Mouse (Mus musculus) E14TG2a.4 (cell line): ENCODE results near the gene Gal3st3.
A peak's percentile ranks its signal among the peaks of the same experiment; 100 is the strongest.

Experiments
- H3K27me3 ChIP-seq: 2 replicates; pipeline ENCODE4 v1.6.1; 2014; ENCODE audit warnings: low read length, control low read depth; ENCODE audit not compliant: insufficient read depth
- H3K36me3 ChIP-seq: 2 replicates; pipeline ENCODE4 v1.6.1; 2014; ENCODE audit warnings: low read length, control low read depth; ENCODE audit not compliant: insufficient read depth
- H3K4me1 ChIP-seq: replicated peaks from 2 replicates; pipeline ENCODE4 v1.6.1; 2014; ENCODE audit warnings: low read depth, low read length, control low read depth
- H3K4me3 ChIP-seq: replicated peaks from 2 replicates; pipeline ENCODE4 v1.5.1; 2014; ENCODE audit warnings: mild to moderate bottlenecking, low read length
- H3K9me3 ChIP-seq: 2 replicates; pipeline ENCODE4 v1.6.1; 2014; ENCODE audit warnings: low read length, control low read depth
- CTCF ChIP-seq: conservative IDR thresholded peaks from 2 replicates; pipeline ENCODE4 v1.5.1; 2014; ENCODE audit warnings: low read length
- NANOG ChIP-seq: IDR thresholded peaks from 2 replicates; pipeline ENCODE4 v1.6.1; 2014; ENCODE audit warnings: borderline replicate concordance, low read length, mixed read lengths
- POU5F1 ChIP-seq: IDR thresholded peaks from 2 replicates; pipeline ENCODE4 v1.6.1; 2014; ENCODE audit warnings: low read length, borderline replicate concordance

Gene Gal3st3

GRCm38 (mm10) chr19:5323801-5324200 lies 25.7 kb downstream of the Gal3st3 start:
- no peak for TF ChIP-seq POU5F1
- TF ChIP-seq NANOG = no peak
- no peak for TF ChIP-seq CTCF
- H3K36me3 ChIP-seq = no peaks in the 10 kb centered on the region
- peak overlapping the region; percentile 10; the same call in 1 of the 2 replicates for H3K4me3 ChIP-seq
- peaks cover 8% of the 10 kb centered on the region for H3K4me1 ChIP-seq
- H3K9me3 ChIP-seq = peaks cover 23% of the 10 kb centered on the region
- H3K27me3 ChIP-seq = peaks cover 8% of the 10 kb centered on the region

GRCm38 (mm10) chr19:5327970-5328369 lies 29.8 kb downstream of the Gal3st3 start:
- 0 out of 2 replicates have a peak overlapping the region, but pooled peaks have one; percentile 10 for H3K4me3 ChIP-seq
- H3K9me3 ChIP-seq = no peaks in the 10 kb centered on the region
- peaks cover 8% of the 10 kb centered on the region for H3K27me3 ChIP-seq
- H3K4me1 ChIP-seq = peaks cover 8% of the 10 kb centered on the region
- TF ChIP-seq NANOG (no peak), POU5F1 (no peak), CTCF (no peak)
- H3K36me3 ChIP-seq = no peaks in the 10 kb centered on the region

GRCm38 (mm10) chr19:5334741-5335140 lies 36.6 kb downstream of the Gal3st3 start:
- Histone ChIP-seq H3K9me3 (no peaks in the 10 kb centered on the region), H3K4me3 (no peak overlapping the region), H3K36me3 (no peaks in the 10 kb centered on the region), H3K4me1 (peaks cover 15% of the 10 kb centered on the region), H3K27me3 (no peaks in the 10 kb centered on the region)
- TF ChIP-seq NANOG (no peak), CTCF (no peak), POU5F1 (no peak)

- Histone ChIP-seq H3K4me1 (peaks cover 15% of the 10 kb centered on the region), H3K9me3 (no peaks in the 10 kb centered on the region), H3K4me3 (no peak within 1 kb of the TSS), H3K36me3 (no peaks in the 10 kb centered on the region), H3K27me3 (no peaks in the 10 kb centered on the region)
- no peak for TF ChIP-seq POU5F1
Measured at GRCm38 (mm10) chr19:5335441-5335840, 37.3 kb downstream of the Gal3st3 start, which contains the start of gene Catsper1. TSS of gene Catsper1 (plus strand) at chr19:5335741.

GRCm38 (mm10) chr19:5337975-5338374 lies 39.8 kb downstream of the Gal3st3 start:
- Histone ChIP-seq H3K36me3 (no peaks in the 10 kb centered on the region), H3K27me3 (peaks cover 8% of the 10 kb centered on the region; the same call in 1 of the 2 replicates), H3K4me1 (peaks cover 15% of the 10 kb centered on the region), H3K4me3 (no peak overlapping the region), H3K9me3 (no peaks in the 10 kb centered on the region)
- peak; percentile 99 for TF ChIP-seq CTCF
- TF ChIP-seq POU5F1 = no peak

- Histone ChIP-seq H3K4me1 (no peaks in the 10 kb centered on the region), H3K36me3 (no peaks in the 10 kb centered on the region), H3K27me3 (peaks cover 8% of the 10 kb centered on the region; the same call in 1 of the 2 replicates), H3K9me3 (no peaks in the 10 kb centered on the region), H3K4me3 (no peak overlapping the region)
- TF ChIP-seq POU5F1 (no peak), CTCF (no peak), NANOG (no peak)
Measured at GRCm38 (mm10) chr19:5341360-5341759, 43.2 kb downstream of the Gal3st3 start.

GRCm38 (mm10) chr19:5345297-5346131 lies 47.4 kb downstream of the Gal3st3 start:
- Histone ChIP-seq H3K4me3 (no peak overlapping the region), H3K27me3 (peaks cover 24% of the 10 kb centered on the region), H3K36me3 (no peaks in the 10 kb centered on the region), H3K4me1 (peaks cover 2% of the 10 kb centered on the region), H3K9me3 (no peaks in the 10 kb centered on the region)
- TF ChIP-seq NANOG (no peak), POU5F1 (no peak)

- H3K36me3 ChIP-seq = no peaks in the 10 kb centered on the region
- no peaks in the 10 kb centered on the region for H3K9me3 ChIP-seq
- H3K4me3 ChIP-seq = no peak overlapping the region
- H3K27me3 ChIP-seq = peaks cover 21% of the 10 kb centered on the region
- H3K4me1 ChIP-seq = peaks cover 2% of the 10 kb centered on the region
- TF ChIP-seq CTCF (no peak), POU5F1 (no peak), NANOG (no peak)
Measured at GRCm38 (mm10) chr19:5348064-5348463, 49.9 kb downstream of the Gal3st3 start.
